Mouse (Mus musculus) layer of hippocampus, postnatal 25 days (tissue): ENCODE data around the gene Dnmt3l. TPM values are rescaled to one million over a fixed set of nuclear protein-coding genes. Genes with fewer than 3 reads are reported as not detected.

Experiments used
- DNase-seq, 2 experiments: peaks; one replicate each; pipeline ENCODE4 v3.0.0; 2022; ENCODE audit warnings: mixed read lengths in 2 of 2, low spot score in 1 of 2; ENCODE audit errors: extremely low spot score in 1 of 2
- total RNA-seq, 2 experiments: library from RNA; stranded (reverse); gene quantifications; 2 replicates each; pipeline ENCODE4 v1.2.3; 2021

Gene Dnmt3l
- total RNA-seq, 2 experiments from 2014 or later = 0.22 TPM; not detected in 1

- DNase-seq = no peak
Measured at GRCm38 (mm10) chr10:78029080-78029479, 12.7 kb upstream of the Dnmt3l start.

GRCm38 (mm10) chr10:78031987-78032386 lies 9.8 kb upstream of the Dnmt3l start:
- no peak for DNase-seq

- DNase-seq = no peak
Measured at GRCm38 (mm10) chr10:78037139-78037538, 4.6 kb upstream of the Dnmt3l start.

- DNase-seq = no peak
Measured at GRCm38 (mm10) chr10:78042096-78042495, 349 bp downstream of the Dnmt3l start.

GRCm38 (mm10) chr10:78042697-78043405 lies 1.1 kb downstream of the Dnmt3l start:
- DNase-seq = peak; percentile 26 to 58

GRCm38 (mm10) chr10:78043406-78043836 lies 1.7 kb downstream of the Dnmt3l start, which contains the start of gene Aire:
Aire (minus strand) TSS chr10:78043610.
- DNase-seq = peak; percentile 48 to 62

GRCm38 (mm10) chr10:78044531-78044930 lies 2.8 kb downstream of the Dnmt3l start:
- DNase-seq = no peak

GRCm38 (mm10) chr10:78046388-78046787 lies 4.6 kb downstream of the Dnmt3l start:
- DNase-seq = no peak

GRCm38 (mm10) chr10:78048061-78048730 lies 6.4 kb downstream of the Dnmt3l start:
- no peak for DNase-seq

GRCm38 (mm10) chr10:78049519-78050035 lies 7.8 kb downstream of the Dnmt3l start:
- no peak for DNase-seq

- no peak for DNase-seq
Measured at GRCm38 (mm10) chr10:78054633-78055565, 13.2 kb downstream of the Dnmt3l start.

- DNase-seq = no peak
Measured at GRCm38 (mm10) chr10:78057056-78057455, 15.3 kb downstream of the Dnmt3l start.

GRCm38 (mm10) chr10:78063122-78063521 lies 21.4 kb downstream of the Dnmt3l start:
- DNase-seq = no peak

GRCm38 (mm10) chr10:78067226-78067625 lies 25.5 kb downstream of the Dnmt3l start:
- no peak for DNase-seq

GRCm38 (mm10) chr10:78068541-78068940 lies 26.8 kb downstream of the Dnmt3l start:
- DNase-seq = no peak

- DNase-seq = peak; percentile 37 to 39
Measured at GRCm38 (mm10) chr10:78069101-78070011, 27.6 kb downstream of the Dnmt3l start, which contains the start of gene Icosl. Icosl (plus strand) TSS chr10:78069302.

GRCm38 (mm10) chr10:78074151-78074550 lies 32.4 kb downstream of the Dnmt3l start:
- no peak for DNase-seq

- no peak for DNase-seq
Measured at GRCm38 (mm10) chr10:78074977-78075376, 33.2 kb downstream of the Dnmt3l start.

GRCm38 (mm10) chr10:78077862-78078261 lies 36.1 kb downstream of the Dnmt3l start:
- no peak for DNase-seq
